Mouse (Mus musculus) MEL (cell line): ENCODE data around the gene Cisd3. TPM values are rescaled to one million over a fixed set of nuclear protein-coding genes. Genes with fewer than 3 reads are reported as not detected.

Experiments used
- DNase-seq: peaks from one replicate; pipeline ENCODE4 v3.0.0; 2011; ENCODE audit warnings: low read depth, low spot score
- H3K27ac ChIP-seq: 2 replicates; pipeline ENCODE4 v1.5.1; 2012; ENCODE audit warnings: low read depth, mild to moderate bottlenecking, control low read depth, low read length, moderate library complexity; ENCODE audit not compliant: control insufficient read depth
- H3K27me3 ChIP-seq, 2 experiments: fragments of 150-350 bp in 1 of 2; sonication (generic) in 1 of 2; 2 replicates each; pipeline ENCODE4 v1.6.1; 2012; ENCODE audit warnings: low read length in 2 of 2, mild to moderate bottlenecking in 2 of 2, improper control_type of control experiment in 1 of 2, moderate library complexity in 1 of 2; ENCODE audit not compliant: insufficient read depth in 2 of 2, control insufficient read depth in 1 of 2
- H3K36me3 ChIP-seq, 2 experiments: 2 replicates each; pipeline ENCODE4 v1.6.1; 2012 to 2014; ENCODE audit warnings: low read length in 2 of 2, improper control_type of control experiment in 1 of 2, inconsistent platforms in 1 of 2, mild to moderate bottlenecking in 1 of 2; ENCODE audit not compliant: insufficient read depth in 2 of 2, control insufficient read depth in 1 of 2
- H3K4me1 ChIP-seq, 2 experiments: fragments of 150-350 bp in 1 of 2; sonication (generic) in 1 of 2; 2 replicates each; pipeline ENCODE4 v1.6.1; 2012; ENCODE audit warnings: low read length in 2 of 2, improper control_type of control experiment in 1 of 2, mild to moderate bottlenecking in 1 of 2; ENCODE audit not compliant: insufficient read depth in 2 of 2, control insufficient read depth in 1 of 2
- H3K4me3 ChIP-seq, 2 experiments: fragments of 150-350 bp in 1 of 2; sonication (generic) in 1 of 2; 2 replicates each; pipeline ENCODE4 v1.5.1; 2012; ENCODE audit warnings: low read depth in 2 of 2, low read length in 2 of 2, mild to moderate bottlenecking in 2 of 2, moderate library complexity in 2 of 2, control low read depth in 1 of 2, improper control_type of control experiment in 1 of 2; ENCODE audit not compliant: control insufficient read depth in 1 of 2, insufficient read depth in 1 of 2
- H3K79me2 ChIP-seq: 2 replicates; pipeline ENCODE4 v1.6.1; 2012; ENCODE audit warnings: mild to moderate bottlenecking, low read length, moderate library complexity; ENCODE audit not compliant: control insufficient read depth, poor library complexity, insufficient read depth
- H3K9ac ChIP-seq: 2 replicates; pipeline ENCODE4 v1.6.1; 2012; ENCODE audit warnings: low read depth, mild to moderate bottlenecking, control low read depth, low read length, moderate library complexity; ENCODE audit not compliant: control insufficient read depth, poor library complexity, severe bottlenecking
- H3K9me3 ChIP-seq: fragments of 150-350 bp; sonication (generic); replicated peaks from 2 replicates; pipeline ENCODE4 v1.6.1; 2012; ENCODE audit warnings: mild to moderate bottlenecking, low read length, improper control_type of control experiment, moderate library complexity; ENCODE audit not compliant: insufficient read depth
- BHLHE40 ChIP-seq: IDR thresholded peaks from 2 replicates; pipeline ENCODE4 v1.6.1; 2012; ENCODE audit warnings: low read depth, mild to moderate bottlenecking, inconsistent platforms, low read length, improper control_type of control experiment, borderline replicate concordance
- CHD1 ChIP-seq: IDR thresholded peaks from 2 replicates; pipeline ENCODE4 v1.6.1; 2012; ENCODE audit warnings: low read depth, mild to moderate bottlenecking, inconsistent platforms, low read length, improper control_type of control experiment
- CHD2 ChIP-seq: IDR thresholded peaks from 2 replicates; pipeline ENCODE4 v1.6.1; 2011; ENCODE audit warnings: low read length, improper control_type of control experiment
- CTCF ChIP-seq, 3 experiments: IDR thresholded peaks in 2 of 3; conservative IDR thresholded peaks in 1 of 3; 2 replicates each; pipeline ENCODE4 v1.5.1; 2011 to 2012; ENCODE audit warnings: low read length in 3 of 3, low read depth in 2 of 3, mild to moderate bottlenecking in 2 of 3, improper control_type of control experiment in 1 of 3, inconsistent platforms in 1 of 3, mixed read lengths in 1 of 3, moderate library complexity in 1 of 3; ENCODE audit not compliant: control insufficient read depth in 1 of 3, insufficient read depth in 1 of 3, poor library complexity in 1 of 3, severe bottlenecking in 1 of 3
- E2F4 ChIP-seq: IDR thresholded peaks from 2 replicates; pipeline ENCODE4 v1.6.1; 2011; ENCODE audit warnings: low read depth, low read length, improper control_type of control experiment, borderline replicate concordance
- ELF1 ChIP-seq: IDR thresholded peaks from 2 replicates; pipeline ENCODE4 v1.6.1; 2014; ENCODE audit warnings: low read depth, mild to moderate bottlenecking, inconsistent platforms, low read length, improper control_type of control experiment, moderate library complexity
- EP300 ChIP-seq, 2 experiments: IDR thresholded peaks; 2 replicates each; pipeline ENCODE4 v1.6.1; 2011; ENCODE audit warnings: improper control_type of control experiment in 2 of 2, low read length in 2 of 2, low read depth in 1 of 2, mild to moderate bottlenecking in 1 of 2
- ETS1 ChIP-seq: IDR thresholded peaks from 2 replicates; pipeline ENCODE4 v1.6.1; 2012; ENCODE audit warnings: low read depth, mild to moderate bottlenecking, inconsistent platforms, low read length, improper control_type of control experiment, moderate library complexity
- GABPA ChIP-seq: IDR thresholded peaks from 2 replicates; pipeline ENCODE4 v1.6.1; 2012; ENCODE audit warnings: low read depth, mild to moderate bottlenecking, inconsistent platforms, low read length, improper control_type of control experiment, moderate library complexity
- GATA1 ChIP-seq: IDR thresholded peaks from 2 replicates; pipeline ENCODE4 v1.6.1; 2011; ENCODE audit warnings: low read depth, low read length, improper control_type of control experiment
- HCFC1 ChIP-seq: IDR thresholded peaks from 2 replicates; pipeline ENCODE4 v1.6.1; 2012; ENCODE audit warnings: low read depth, mild to moderate bottlenecking, inconsistent platforms, low read length, improper control_type of control experiment, moderate library complexity
- JUND ChIP-seq: IDR thresholded peaks from 2 replicates; pipeline ENCODE4 v1.6.1; 2011; ENCODE audit warnings: low read depth, mild to moderate bottlenecking, improper control_type of control experiment, low read length
- KAT2A ChIP-seq: conservative IDR thresholded peaks from 2 replicates; pipeline ENCODE4 v1.6.1; 2012; ENCODE audit warnings: low read depth, low read length, improper control_type of control experiment, inconsistent platforms
- MAFK ChIP-seq: IDR thresholded peaks from 2 replicates; pipeline ENCODE4 v1.6.1; 2011; ENCODE audit warnings: low read depth, mild to moderate bottlenecking, low read length, improper control_type of control experiment, borderline replicate concordance
- MAX ChIP-seq: IDR thresholded peaks from 2 replicates; pipeline ENCODE4 v1.6.1; 2011; ENCODE audit warnings: low read length, improper control_type of control experiment
- MAZ ChIP-seq: IDR thresholded peaks from 2 replicates; pipeline ENCODE4 v1.6.1; 2012; ENCODE audit warnings: low read depth, mild to moderate bottlenecking, inconsistent platforms, low read length, improper control_type of control experiment
- MEF2A ChIP-seq: IDR thresholded peaks from 2 replicates; pipeline ENCODE4 v1.6.1; 2014; ENCODE audit warnings: low read depth, mild to moderate bottlenecking, inconsistent platforms, low read length, improper control_type of control experiment; ENCODE audit not compliant: poor library complexity, insufficient replicate concordance, severe bottlenecking; ENCODE audit errors: extremely low read depth
- MXI1 ChIP-seq: IDR thresholded peaks from 2 replicates; pipeline ENCODE4 v1.6.1; 2011; ENCODE audit warnings: mild to moderate bottlenecking, low read depth, low read length, improper control_type of control experiment
- MYB ChIP-seq: IDR thresholded peaks from 2 replicates; pipeline ENCODE4 v1.6.1; 2011; ENCODE audit warnings: mild to moderate bottlenecking, low read depth, low read length, improper control_type of control experiment
- MYC ChIP-seq: IDR thresholded peaks from 2 replicates; pipeline ENCODE4 v1.6.1; 2011; ENCODE audit warnings: low read depth, mild to moderate bottlenecking, low read length, improper control_type of control experiment, moderate library complexity
- POLR2A ChIP-seq, 2 experiments: IDR thresholded peaks; 2 replicates each; pipeline ENCODE4 v1.6.1; 2011 to 2012; ENCODE audit warnings: low read length in 2 of 2, mild to moderate bottlenecking in 2 of 2, control low read depth in 1 of 2, improper control_type of control experiment in 1 of 2, low read depth in 1 of 2, moderate library complexity in 1 of 2; ENCODE audit not compliant: control insufficient read depth in 1 of 2, insufficient read depth in 1 of 2, poor library complexity in 1 of 2
- POLR2AphosphoS2 ChIP-seq: IDR thresholded peaks from 2 replicates; pipeline ENCODE4 v1.6.1; 2011; ENCODE audit warnings: low read length, improper control_type of control experiment
- RAD21 ChIP-seq: IDR thresholded peaks from 2 replicates; pipeline ENCODE4 v1.6.1; 2011; ENCODE audit warnings: mild to moderate bottlenecking, low read depth, low read length, improper control_type of control experiment
- RCOR1 ChIP-seq: IDR thresholded peaks from 2 replicates; pipeline ENCODE4 v1.6.1; 2012; ENCODE audit warnings: low read depth, mild to moderate bottlenecking, inconsistent platforms, low read length, improper control_type of control experiment
- SMC3 ChIP-seq: IDR thresholded peaks from 2 replicates; pipeline ENCODE4 v1.6.1; 2011; ENCODE audit warnings: low read depth, low read length, improper control_type of control experiment
- TBP ChIP-seq: IDR thresholded peaks from 2 replicates; pipeline ENCODE4 v1.8.0; 2011; ENCODE audit warnings: low read depth, low read length, improper control_type of control experiment
- TCF12 ChIP-seq: IDR thresholded peaks from 2 replicates; pipeline ENCODE4 v1.6.1; 2014; ENCODE audit warnings: low read depth, mild to moderate bottlenecking, inconsistent platforms, low read length, improper control_type of control experiment, moderate library complexity
- UBTF ChIP-seq: IDR thresholded peaks from 2 replicates; pipeline ENCODE4 v1.6.1; 2012; ENCODE audit warnings: low read depth, mild to moderate bottlenecking, inconsistent platforms, low read length, improper control_type of control experiment, moderate library complexity, borderline replicate concordance; ENCODE audit not compliant: insufficient read depth
- USF2 ChIP-seq, 2 experiments: IDR thresholded peaks; 2 replicates each; pipeline ENCODE4 v1.6.1; 2011 to 2012; ENCODE audit warnings: improper control_type of control experiment in 2 of 2, low read length in 2 of 2, borderline replicate concordance in 1 of 2, inconsistent platforms in 1 of 2, low read depth in 1 of 2, mild to moderate bottlenecking in 1 of 2; ENCODE audit not compliant: insufficient read depth in 1 of 2
- ZC3H11A ChIP-seq: IDR thresholded peaks from 2 replicates; pipeline ENCODE4 v1.6.1; 2012; ENCODE audit warnings: low read depth, mild to moderate bottlenecking, inconsistent platforms, low read length, improper control_type of control experiment
- ZKSCAN1 ChIP-seq: IDR thresholded peaks from 2 replicates; pipeline ENCODE4 v1.6.1; 2012; ENCODE audit warnings: low read depth, mild to moderate bottlenecking, inconsistent platforms, low read length, improper control_type of control experiment, moderate library complexity
- ZMIZ1 ChIP-seq: IDR thresholded peaks from 2 replicates; pipeline ENCODE4 v1.6.1; 2012; ENCODE audit warnings: low read depth, mild to moderate bottlenecking, inconsistent platforms, low read length, improper control_type of control experiment, moderate library complexity
- ZNF384 ChIP-seq: IDR thresholded peaks from 2 replicates; pipeline ENCODE4 v1.6.1; 2012; ENCODE audit warnings: low read depth, mild to moderate bottlenecking, inconsistent platforms, low read length, improper control_type of control experiment
- polyA plus RNA-seq, 2 experiments: library from polyadenylated mRNA; stranded (reverse) in 1 of 2; unstranded in 1 of 2; fragments of >175 nt in 1 of 2; fragments of >200 nt in 1 of 2; gene quantifications; 2 replicates each; pipeline versions ENCODE4 v1.2.1 to v1.2.4; 2012; ENCODE audit warnings: low replicate concordance in 2 of 2, low read depth in 1 of 2; ENCODE audit not compliant: insufficient read length in 2 of 2, insufficient read depth in 1 of 2, missing spikeins in 1 of 2
- total RNA-seq: library from RNA; depleted of rRNA; stranded (reverse); fragments of 300-350 nt; gene quantifications from 2 replicates; pipeline ENCODE4 v1.2.3, GENCODE M21; 2012

Gene Cisd3
- total and polyA plus RNA-seq, 3 experiments, result 1.7 to 6.1 TPM; not detected in 1

GRCm38 (mm10) chr11:97702393-97702745 is 16.7 kb downstream of the Cisd3 start (continued):
- TF ChIP-seq POLR2AphosphoS2, result no peak

- Histone ChIP-seq H3K4me1 (peaks cover 0 to 14% of the 10 kb centered on the region in 2 experiments; a peak in 3 of 4 replicates), H3K9me3 (no peaks in the 10 kb centered on the region), H3K79me2 (peaks cover 31% of the 10 kb centered on the region), H3K4me3 (peak within 1 kb of the TSS; percentile 84 to 94), H3K9ac (peak within 1 kb of the TSS; percentile 83), H3K36me3 (peaks cover 5 to 12% of the 10 kb centered on the region in 2 experiments), H3K27ac (peak within 1 kb of the TSS; percentile 67), H3K27me3 (no peaks in the 10 kb centered on the region)
- DNase-seq, result peak; percentile 100
- peak; percentile 63; the same call in 1 of the 2 replicates for TF ChIP-seq ETS1
- TF ChIP-seq ZMIZ1, result peak; percentile 90
- peak in 1 of 2 experiments; percentile 77; a peak in 2 of 4 replicates for TF ChIP-seq USF2 (IDR thresholded peaks at IDR 0.05; ENCODE audit: borderline replicate concordance in 1 of 2, insufficient read depth in 1 of 2, low read depth in 1 of 2, low read length in 2 of 2)
- TF ChIP-seq RCOR1, result no peak
- TF ChIP-seq MAFK, result 0 out of 2 replicates have a peak, but pooled peaks have one; percentile 10
- TF ChIP-seq ZNF384, result 0 out of 2 replicates have a peak, but pooled peaks have one; percentile 44
- TF ChIP-seq CHD2, result peak; percentile 92
- peak; percentile 95; the same call in 1 of the 2 replicates for TF ChIP-seq CHD1
- no peak for TF ChIP-seq ZKSCAN1
- TF ChIP-seq UBTF, result peak; percentile 86; the same call in 1 of the 2 replicates
- peak; percentile 63 to 98 for TF ChIP-seq POLR2A (IDR thresholded peaks at IDR 0.05; ENCODE audit: control insufficient read depth in 1 of 2, insufficient read depth in 1 of 2, low read depth in 1 of 2, low read length in 2 of 2, poor library complexity in 1 of 2)
- no peak for TF ChIP-seq E2F4
- TF ChIP-seq GABPA, result peak; percentile 88; the same call in 1 of the 2 replicates
- peak; percentile 99 for TF ChIP-seq HCFC1
- peak; percentile 93 for TF ChIP-seq TBP
- no peak for TF ChIP-seq JUND
- no peak for TF ChIP-seq SMC3
- TF ChIP-seq MYB, result no peak
- TF ChIP-seq MYC, result peak; percentile 99
- TF ChIP-seq ELF1, result peak; percentile 99
- TF ChIP-seq EP300 (IDR thresholded peaks at IDR 0.05; ENCODE audit: low read depth in 1 of 2, low read length in 2 of 2), result peak in 1 of 2 experiments; percentile 57; a peak in 2 of 4 replicates
- no peak for TF ChIP-seq MEF2A
- TF ChIP-seq GATA1, result no peak
- peak; percentile 86 for TF ChIP-seq MAZ
- no peak for TF ChIP-seq RAD21
- peak; percentile 100 for TF ChIP-seq MXI1
- no peak for TF ChIP-seq BHLHE40
- peak; percentile 72 for TF ChIP-seq TCF12
- no peak for TF ChIP-seq ZC3H11A
- no peak for TF ChIP-seq CTCF (IDR thresholded peaks at IDR 0.05 in 2 of 3, conservative IDR thresholded peaks at IDR 0.05 in 1 of 3; ENCODE audit: control insufficient read depth in 1 of 3, insufficient read depth in 1 of 3, low read depth in 2 of 3, low read length in 3 of 3, poor library complexity in 1 of 3, severe bottlenecking in 1 of 3)
- peak; percentile 95 for TF ChIP-seq KAT2A
- TF ChIP-seq MAX, result peak; percentile 100
Observed at GRCm38 (mm10) chr11:97703039-97703826, 17.6 kb downstream of the Cisd3 start, which contains the start of gene Psmb3. Gene Psmb3 (plus strand): TSS chr11:97703399.
